Mouse (Mus musculus) adrenal gland, adult 8-10 months (tissue): ENCODE measurements around the gene Bbof1. TPM values are rescaled to one million over a fixed set of nuclear protein-coding genes. Genes with fewer than 3 reads are reported as not detected.
A peak's percentile ranks its signal among the peaks of the same experiment; 100 is the strongest.

Experiments used
- DNase-seq: peaks from one replicate; pipeline ENCODE4 v3.0.0; 2022
- total RNA-seq, 4 experiments: library from RNA; stranded (reverse); gene quantifications; 2 replicates each; pipeline ENCODE4 v1.2.4; 2022

The Bbof1 gene
- total RNA-seq = 1 to 10 TPM; 1.2 to 3.5 (median 2.0) TPM

- peak; percentile 80 for DNase-seq
These were observed at the start of gene Bbof1, which contains the start of gene Entpd5 for GRCm38 (mm10) chr12:84408819-84409507. Bbof1 (plus strand) TSS chr12:84409071. Entpd5 (minus strand) TSS chr12:84409029.

GRCm38 (mm10) chr12:84361555-84362489 lies 47.0 kb upstream of the Bbof1 start, which contains the start of the genes Coq6 and Fam161b:
Coq6 (plus strand) TSS chr12:84361657.
Fam161b (minus strand) TSS chr12:84361833.
- peak; percentile 94 for DNase-seq

- DNase-seq = peak; percentile 47
These were observed 46.0 kb upstream of the Bbof1 start for GRCm38 (mm10) chr12:84362872-84363271.

GRCm38 (mm10) chr12:84364291-84364690 lies 44.6 kb upstream of the Bbof1 start:
- no peak for DNase-seq

GRCm38 (mm10) chr12:84365137-84365536 lies 43.7 kb upstream of the Bbof1 start:
- no peak for DNase-seq

GRCm38 (mm10) chr12:84366971-84367370 lies 41.9 kb upstream of the Bbof1 start:
- DNase-seq = no peak

GRCm38 (mm10) chr12:84371647-84372046 lies 37.2 kb upstream of the Bbof1 start:
- DNase-seq = no peak

- DNase-seq = no peak
These were observed 34.9 kb upstream of the Bbof1 start for GRCm38 (mm10) chr12:84373831-84374481.

GRCm38 (mm10) chr12:84382369-84382768 lies 26.5 kb upstream of the Bbof1 start:
- no peak for DNase-seq

GRCm38 (mm10) chr12:84384644-84385081 lies 24.2 kb upstream of the Bbof1 start:
- DNase-seq = no peak

GRCm38 (mm10) chr12:84385408-84385807 lies 23.5 kb upstream of the Bbof1 start:
- no peak for DNase-seq

GRCm38 (mm10) chr12:84388097-84388496 lies 20.8 kb upstream of the Bbof1 start:
- DNase-seq = no peak

GRCm38 (mm10) chr12:84388774-84389400 lies 20.0 kb upstream of the Bbof1 start:
- DNase-seq = no peak

GRCm38 (mm10) chr12:84390336-84390735 lies 18.5 kb upstream of the Bbof1 start:
- no peak for DNase-seq

GRCm38 (mm10) chr12:84392681-84393080 lies 16.2 kb upstream of the Bbof1 start:
- DNase-seq = no peak

- DNase-seq = no peak
These were observed 15.0 kb upstream of the Bbof1 start for GRCm38 (mm10) chr12:84393847-84394246.

- no peak for DNase-seq
These were observed 11.8 kb upstream of the Bbof1 start for GRCm38 (mm10) chr12:84396947-84397679.

GRCm38 (mm10) chr12:84397685-84398084 lies 11.2 kb upstream of the Bbof1 start:
- no peak for DNase-seq

GRCm38 (mm10) chr12:84398629-84399028 lies 10.2 kb upstream of the Bbof1 start:
- no peak for DNase-seq

- no peak for DNase-seq
These were observed 9.7 kb upstream of the Bbof1 start for GRCm38 (mm10) chr12:84399135-84399534.

GRCm38 (mm10) chr12:84399663-84400062 lies 9.2 kb upstream of the Bbof1 start:
- no peak for DNase-seq
